Mouse (Mus musculus): ENCODE measurements around the gene Il16.

DNA sequence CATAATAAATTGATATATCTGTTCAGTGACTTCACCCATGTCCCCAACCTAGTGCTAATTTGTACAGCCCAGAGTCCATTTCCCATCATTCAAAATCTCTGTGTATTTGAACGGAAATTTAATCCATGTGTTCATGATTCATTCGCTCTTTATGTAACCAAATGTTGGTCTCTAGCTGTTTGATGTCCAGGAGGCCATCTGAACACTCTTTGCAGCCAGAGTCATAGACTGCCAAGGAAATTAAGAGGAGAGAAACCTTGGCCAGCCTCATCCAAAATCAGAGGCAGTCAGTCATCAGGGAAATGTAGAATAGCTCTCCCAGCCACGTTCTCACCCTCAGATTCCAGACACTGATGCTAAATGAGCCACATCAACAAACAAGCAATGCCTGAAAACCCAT, 18.1 kb upstream of the Il16 start:
- TF ChIP-seq POLR2A (IDR thresholded peaks at IDR 0.05; ENCODE audit: control insufficient read depth, low read depth, low read length) (no peak), CTCF (IDR thresholded peaks at IDR 0.05; ENCODE audit: control insufficient read depth, insufficient read depth, insufficient replicate concordance, low read depth, low read length) (no peak)

Data from testis, adult 2 months (tissue).